Mouse (Mus musculus): ENCODE results near the gene Olfr818.
"Not testable (repeated sequence)": the region's sequence is repeated elsewhere in the genome, so short reads cannot be mapped to it uniquely, and the experiment has no call there.

- not testable (repeated sequence) for TF ChIP-seq POLR2A (IDR thresholded peaks at IDR 0.05; ENCODE audit: borderline replicate concordance, extremely low read depth, insufficient read depth, insufficient read length, poor library complexity, severe bottlenecking); CTCF (IDR thresholded peaks at IDR 0.05; ENCODE audit: borderline replicate concordance, extremely low read depth, insufficient read depth, insufficient read length)
Observed at GRCm38 (mm10) chr10:129984962-129985361, 36.1 kb upstream of the Olfr818 start, which contains the start of gene Gm10310.
